Mouse (Mus musculus): ENCODE measurements around the gene Pum2. TPM values are rescaled to one million over a fixed set of nuclear protein-coding genes. Genes with fewer than 3 reads are reported as not detected.
A peak's percentile ranks its signal among the peaks of the same experiment; 100 is the strongest.

The Pum2 gene
- polyA plus RNA-seq, 1 experiment: 99.7 TPM

- no peak for TF ChIP-seq POLR2A (IDR thresholded peaks at IDR 0.05; ENCODE audit: borderline replicate concordance, extremely low read depth, insufficient read depth, insufficient read length, poor library complexity, severe bottlenecking)
- no peak for TF ChIP-seq CTCF (IDR thresholded peaks at IDR 0.05; ENCODE audit: borderline replicate concordance, extremely low read depth, insufficient read depth, insufficient read length)
- DNase-seq (ENCODE audit: low read depth): no peak
Observed at GRCm38 (mm10) chr12:8712665-8713064, 38.7 kb downstream of the Pum2 start.

- no peak for DNase-seq (ENCODE audit: low read depth)
- no peak for TF ChIP-seq POLR2A (IDR thresholded peaks at IDR 0.05; ENCODE audit: borderline replicate concordance, extremely low read depth, insufficient read depth, insufficient read length, poor library complexity, severe bottlenecking)
Observed at GRCm38 (mm10) chr12:8716093-8716492, 42.2 kb downstream of the Pum2 start.

- DNase-seq (ENCODE audit: low read depth): no peak
- TF ChIP-seq POLR2A (IDR thresholded peaks at IDR 0.05; ENCODE audit: borderline replicate concordance, extremely low read depth, insufficient read depth, insufficient read length, poor library complexity, severe bottlenecking) (no peak), CTCF (IDR thresholded peaks at IDR 0.05; ENCODE audit: borderline replicate concordance, extremely low read depth, insufficient read depth, insufficient read length) (peak; percentile 14; the same call in 1 of the 2 replicates)
Observed at GRCm38 (mm10) chr12:8726890-8727289, 53.0 kb downstream of the Pum2 start.

- peak; percentile 18 for DNase-seq (ENCODE audit: low read depth)
- TF ChIP-seq POLR2A (IDR thresholded peaks at IDR 0.05; ENCODE audit: borderline replicate concordance, extremely low read depth, insufficient read depth, insufficient read length, poor library complexity, severe bottlenecking): no peak
- no peak for TF ChIP-seq CTCF (IDR thresholded peaks at IDR 0.05; ENCODE audit: borderline replicate concordance, extremely low read depth, insufficient read depth, insufficient read length)
Observed at GRCm38 (mm10) chr12:8728739-8729138, 54.8 kb downstream of the Pum2 start.

GRCm38 (mm10) chr12:8753654-8754053, 79.7 kb downstream of the Pum2 start:
- no peak for DNase-seq (ENCODE audit: low read depth)
- TF ChIP-seq CTCF (IDR thresholded peaks at IDR 0.05; ENCODE audit: borderline replicate concordance, extremely low read depth, insufficient read depth, insufficient read length) (no peak), POLR2A (IDR thresholded peaks at IDR 0.05; ENCODE audit: borderline replicate concordance, extremely low read depth, insufficient read depth, insufficient read length, poor library complexity, severe bottlenecking) (no peak)

- TF ChIP-seq CTCF (IDR thresholded peaks at IDR 0.05; ENCODE audit: borderline replicate concordance, extremely low read depth, insufficient read depth, insufficient read length): no peak
- TF ChIP-seq POLR2A (IDR thresholded peaks at IDR 0.05; ENCODE audit: borderline replicate concordance, extremely low read depth, insufficient read depth, insufficient read length, poor library complexity, severe bottlenecking): no peak
- no peak for DNase-seq (ENCODE audit: low read depth)
Observed at GRCm38 (mm10) chr12:8754116-8754515, 80.2 kb downstream of the Pum2 start.

- no peak for DNase-seq (ENCODE audit: low read depth)
- TF ChIP-seq POLR2A (IDR thresholded peaks at IDR 0.05; ENCODE audit: borderline replicate concordance, extremely low read depth, insufficient read depth, insufficient read length, poor library complexity, severe bottlenecking) (no peak), CTCF (IDR thresholded peaks at IDR 0.05; ENCODE audit: borderline replicate concordance, extremely low read depth, insufficient read depth, insufficient read length) (no peak)
Observed at GRCm38 (mm10) chr12:8758029-8758428, 84.1 kb downstream of the Pum2 start.

- no peak for DNase-seq (ENCODE audit: low read depth)
- TF ChIP-seq CTCF (IDR thresholded peaks at IDR 0.05; ENCODE audit: borderline replicate concordance, extremely low read depth, insufficient read depth, insufficient read length) (no peak), POLR2A (IDR thresholded peaks at IDR 0.05; ENCODE audit: borderline replicate concordance, extremely low read depth, insufficient read depth, insufficient read length, poor library complexity, severe bottlenecking) (no peak)
Observed at GRCm38 (mm10) chr12:8759115-8759514, 85.2 kb downstream of the Pum2 start.

GRCm38 (mm10) chr12:8759779-8760178, 85.8 kb downstream of the Pum2 start:
- DNase-seq (ENCODE audit: low read depth): no peak
- TF ChIP-seq CTCF (IDR thresholded peaks at IDR 0.05; ENCODE audit: borderline replicate concordance, extremely low read depth, insufficient read depth, insufficient read length) (no peak), POLR2A (IDR thresholded peaks at IDR 0.05; ENCODE audit: borderline replicate concordance, extremely low read depth, insufficient read depth, insufficient read length, poor library complexity, severe bottlenecking) (no peak)

- no peak for TF ChIP-seq CTCF (IDR thresholded peaks at IDR 0.05; ENCODE audit: borderline replicate concordance, extremely low read depth, insufficient read depth, insufficient read length)
- TF ChIP-seq POLR2A (IDR thresholded peaks at IDR 0.05; ENCODE audit: borderline replicate concordance, extremely low read depth, insufficient read depth, insufficient read length, poor library complexity, severe bottlenecking): no peak
Observed at GRCm38 (mm10) chr12:8760561-8760960, 86.6 kb downstream of the Pum2 start.

GRCm38 (mm10) chr12:8761058-8761457, 87.1 kb downstream of the Pum2 start:
- no peak for TF ChIP-seq POLR2A (IDR thresholded peaks at IDR 0.05; ENCODE audit: borderline replicate concordance, extremely low read depth, insufficient read depth, insufficient read length, poor library complexity, severe bottlenecking)
- no peak for TF ChIP-seq CTCF (IDR thresholded peaks at IDR 0.05; ENCODE audit: borderline replicate concordance, extremely low read depth, insufficient read depth, insufficient read length)
- no peak for DNase-seq (ENCODE audit: low read depth)

More at GRCm38 (mm10) chr12:8760561-8760960, 86.6 kb downstream of the Pum2 start:
- no peak for DNase-seq (ENCODE audit: low read depth)

GRCm38 (mm10) chr12:8762667-8763066, 88.7 kb downstream of the Pum2 start:
- peak; percentile 37; the same call in 1 of the 2 replicates for TF ChIP-seq CTCF (IDR thresholded peaks at IDR 0.05; ENCODE audit: borderline replicate concordance, extremely low read depth, insufficient read depth, insufficient read length)
- TF ChIP-seq POLR2A (IDR thresholded peaks at IDR 0.05; ENCODE audit: borderline replicate concordance, extremely low read depth, insufficient read depth, insufficient read length, poor library complexity, severe bottlenecking): no peak
- DNase-seq (ENCODE audit: low read depth): no peak

All from brain, embryonic 14.5 days (tissue).